Mouse (Mus musculus) kidney, embryonic 15.5 days (tissue): Measurements from ENCODE around the gene Tanc2. TPM values are rescaled to one million over a fixed set of nuclear protein-coding genes. Genes with fewer than 3 reads are reported as not detected.

Source experiments
- ATAC-seq: fragments of 200-750 bp; cut with Nextera tagmentation; replicated peaks from 2 replicates; pipeline ENCODE4 v1.8.0; 2017; ENCODE audit warnings: moderate TSS enrichment; ENCODE audit not compliant: low FRiP score
- H3K27ac ChIP-seq: fragments of 300-500 bp; sonication (generic); 2 replicates; pipeline ENCODE4 v1.5.1; 2015; ENCODE audit warnings: mild to moderate bottlenecking, inconsistent platforms
- H3K27me3 ChIP-seq: fragments of 300-500 bp; sonication (generic); 2 replicates; pipeline ENCODE4 v1.6.1; 2015; ENCODE audit warnings: inconsistent platforms
- H3K36me3 ChIP-seq: fragments of 300-500 bp; sonication (generic); 2 replicates; pipeline ENCODE4 v1.6.1; 2015; ENCODE audit warnings: inconsistent platforms
- H3K4me1 ChIP-seq: fragments of 300-500 bp; sonication (generic); 2 replicates; pipeline ENCODE4 v1.6.1; 2015; ENCODE audit warnings: inconsistent platforms
- H3K4me2 ChIP-seq: fragments of 300-500 bp; sonication (generic); 2 replicates; pipeline ENCODE4 v1.6.1; 2015; ENCODE audit warnings: moderate library complexity, mild to moderate bottlenecking, inconsistent platforms
- H3K4me3 ChIP-seq: fragments of 300-500 bp; sonication (generic); replicated peaks from 2 replicates; pipeline ENCODE4 v1.5.1; 2015; ENCODE audit warnings: mild to moderate bottlenecking, inconsistent platforms
- H3K9ac ChIP-seq: fragments of 300-500 bp; sonication (generic); 2 replicates; pipeline ENCODE4 v1.6.1; 2015; ENCODE audit warnings: mild to moderate bottlenecking, inconsistent platforms
- H3K9me3 ChIP-seq: fragments of 300-500 bp; sonication (generic); replicated peaks from 2 replicates; pipeline ENCODE4 v1.6.1; 2016; ENCODE audit warnings: inconsistent platforms
- WGBS: fragments of 180-500 bp; shearing (Covaris S2); methylation state at CpG from one replicate; pipeline ENCODE4 v1.1.7; 2015; ENCODE audit warnings: mixed read lengths; 5-methylcytosine and 5-hydroxymethylcytosine counted together
- polyA plus RNA-seq: library from polyadenylated mRNA; unstranded; fragments of >200 nt; fragmentation: Nextera tagmentation; extraction: Ambion mirVana; gene quantifications from 2 replicates; pipeline ENCODE4 v1.2.1, GENCODE M21; 2015

Gene Tanc2
- polyA plus RNA-seq, 1 experiment from 2014 or later = 9.4 TPM

- Histone ChIP-seq H3K9ac (no peak overlapping the region), H3K4me1 (no peaks in the 10 kb centered on the region), H3K27ac (no peak overlapping the region), H3K4me3 (no peak overlapping the region), H3K27me3 (no peaks in the 10 kb centered on the region), H3K36me3 (no peaks in the 10 kb centered on the region), H3K9me3 (no peaks in the 10 kb centered on the region), H3K4me2 (no peak overlapping the region)
- no peak for ATAC-seq
- WGBS = 89% methylated on average over 3 of the region's 3 CpGs
These were observed 26.2 kb upstream of the Tanc2 start for GRCm38 (mm10) chr11:105563546-105563945.

GRCm38 (mm10) chr11:105567221-105567641 is 22.6 kb upstream of the Tanc2 start:
- Histone ChIP-seq H3K27ac (no peak overlapping the region), H3K27me3 (no peaks in the 10 kb centered on the region), H3K4me1 (no peaks in the 10 kb centered on the region), H3K9me3 (no peaks in the 10 kb centered on the region), H3K9ac (no peak overlapping the region), H3K4me3 (no peak overlapping the region), H3K4me2 (no peak overlapping the region), H3K36me3 (no peaks in the 10 kb centered on the region)
- 62% methylated on average over 1 of the region's 1 CpGs for WGBS
- no peak for ATAC-seq

- ATAC-seq = no peak
- Histone ChIP-seq H3K27me3 (no peaks in the 10 kb centered on the region), H3K9me3 (no peaks in the 10 kb centered on the region), H3K4me3 (no peak overlapping the region), H3K4me2 (no peak overlapping the region), H3K27ac (no peak overlapping the region), H3K4me1 (peaks cover 9% of the 10 kb centered on the region; the same call in 1 of the 2 replicates), H3K36me3 (no peaks in the 10 kb centered on the region), H3K9ac (no peak overlapping the region)
- WGBS = 75% methylated on average over 8 of the region's 8 CpGs
These were observed 17.8 kb upstream of the Tanc2 start for GRCm38 (mm10) chr11:105571996-105572395.

GRCm38 (mm10) chr11:105574241-105574640 is 15.5 kb upstream of the Tanc2 start:
- ATAC-seq = no peak
- H3K4me3 ChIP-seq = no peak overlapping the region
- no peaks in the 10 kb centered on the region for H3K36me3 ChIP-seq
- H3K9ac ChIP-seq = no peak overlapping the region
- H3K9me3 ChIP-seq = no peaks in the 10 kb centered on the region
- H3K4me2 ChIP-seq = no peak overlapping the region
- H3K4me1 ChIP-seq = peaks cover 9% of the 10 kb centered on the region; the same call in 1 of the 2 replicates
- 49% methylated on average over 7 of the region's 7 CpGs for WGBS
- H3K27me3 ChIP-seq = no peaks in the 10 kb centered on the region
- H3K27ac ChIP-seq = no peak overlapping the region

- Histone ChIP-seq H3K9me3 (peaks cover 5% of the 10 kb centered on the region; the same call in 1 of the 2 replicates), H3K4me1 (peaks cover 9% of the 10 kb centered on the region; the same call in 1 of the 2 replicates), H3K4me3 (no peak overlapping the region), H3K9ac (no peak overlapping the region), H3K27me3 (no peaks in the 10 kb centered on the region), H3K36me3 (no peaks in the 10 kb centered on the region), H3K4me2 (no peak overlapping the region), H3K27ac (no peak overlapping the region)
- no peak for ATAC-seq
These were observed 12.6 kb upstream of the Tanc2 start for GRCm38 (mm10) chr11:105577211-105577610.

- Histone ChIP-seq H3K4me2 (no peak overlapping the region), H3K9ac (no peak overlapping the region), H3K27me3 (no peaks in the 10 kb centered on the region), H3K27ac (no peak overlapping the region), H3K36me3 (no peaks in the 10 kb centered on the region), H3K9me3 (peaks cover 5% of the 10 kb centered on the region; the same call in 1 of the 2 replicates), H3K4me3 (no peak overlapping the region), H3K4me1 (no peaks in the 10 kb centered on the region)
- ATAC-seq = no peak
- WGBS = 87% methylated on average over 3 of the region's 3 CpGs
These were observed 7.8 kb upstream of the Tanc2 start for GRCm38 (mm10) chr11:105582020-105582419.

GRCm38 (mm10) chr11:105589231-105589876 is 432 bp upstream of the Tanc2 start:
- Histone ChIP-seq H3K27me3 (no peaks in the 10 kb centered on the region), H3K4me1 (0 out of 2 replicates have a peak, but pooled peaks cover 10% of the 10 kb centered on the region), H3K4me3 (peak overlapping the region; percentile 90), H3K9ac (peak overlapping the region; percentile 90), H3K9me3 (no peaks in the 10 kb centered on the region), H3K4me2 (peak overlapping the region; percentile 93), H3K27ac (peak overlapping the region; percentile 90), H3K36me3 (no peaks in the 10 kb centered on the region)
- WGBS = under 1% methylated on average over 58 of the region's 70 CpGs
- ATAC-seq = peak; percentile 96

GRCm38 (mm10) chr11:105591905-105592304 is 2.1 kb downstream of the Tanc2 start:
- H3K4me3 ChIP-seq = no peak overlapping the region
- 0 out of 2 replicates have a peak, but pooled peaks cover 10% of the 10 kb centered on the region for H3K4me1 ChIP-seq
- no peak overlapping the region for H3K27ac ChIP-seq
- H3K9me3 ChIP-seq = no peaks in the 10 kb centered on the region
- no peaks in the 10 kb centered on the region for H3K36me3 ChIP-seq
- no peak for ATAC-seq
- WGBS = 32% methylated on average over 1 of the region's 1 CpGs
- H3K9ac ChIP-seq = no peak overlapping the region
- no peak overlapping the region for H3K4me2 ChIP-seq
- no peaks in the 10 kb centered on the region for H3K27me3 ChIP-seq

GRCm38 (mm10) chr11:105602177-105602576 is 12.4 kb downstream of the Tanc2 start:
- ATAC-seq = no peak
- H3K36me3 ChIP-seq = no peaks in the 10 kb centered on the region
- no peak overlapping the region for H3K9ac ChIP-seq
- H3K27ac ChIP-seq = no peak overlapping the region
- no peaks in the 10 kb centered on the region for H3K9me3 ChIP-seq
- no peak overlapping the region for H3K4me2 ChIP-seq
- H3K27me3 ChIP-seq = no peaks in the 10 kb centered on the region
- H3K4me3 ChIP-seq = no peak overlapping the region
- H3K4me1 ChIP-seq = 0 out of 2 replicates have a peak, but pooled peaks cover 3% of the 10 kb centered on the region

- Histone ChIP-seq H3K27ac (no peak overlapping the region), H3K9ac (no peak overlapping the region), H3K4me3 (no peak overlapping the region), H3K36me3 (no peaks in the 10 kb centered on the region), H3K9me3 (no peaks in the 10 kb centered on the region), H3K27me3 (no peaks in the 10 kb centered on the region), H3K4me1 (no peaks in the 10 kb centered on the region), H3K4me2 (no peak overlapping the region)
- 76% methylated on average over 1 of the region's 1 CpGs for WGBS
- no peak for ATAC-seq
These were observed 36.4 kb downstream of the Tanc2 start for GRCm38 (mm10) chr11:105626201-105626600.

- Histone ChIP-seq H3K27ac (no peak overlapping the region), H3K9me3 (no peaks in the 10 kb centered on the region), H3K4me3 (no peak overlapping the region), H3K27me3 (no peaks in the 10 kb centered on the region), H3K36me3 (no peaks in the 10 kb centered on the region), H3K9ac (no peak overlapping the region), H3K4me1 (no peaks in the 10 kb centered on the region), H3K4me2 (no peak overlapping the region)
- ATAC-seq = no peak
These were observed 54.2 kb downstream of the Tanc2 start for GRCm38 (mm10) chr11:105643995-105644394.

- Histone ChIP-seq H3K4me3 (no peak overlapping the region), H3K27ac (no peak overlapping the region), H3K9me3 (no peaks in the 10 kb centered on the region), H3K27me3 (no peaks in the 10 kb centered on the region), H3K9ac (no peak overlapping the region), H3K4me2 (no peak overlapping the region), H3K4me1 (no peaks in the 10 kb centered on the region), H3K36me3 (no peaks in the 10 kb centered on the region)
- no peak for ATAC-seq
- 90% methylated on average over 2 of the region's 2 CpGs for WGBS
These were observed 58.2 kb downstream of the Tanc2 start for GRCm38 (mm10) chr11:105648026-105648425.

- H3K9me3 ChIP-seq = no peaks in the 10 kb centered on the region
- H3K27ac ChIP-seq = no peak overlapping the region
- no peak overlapping the region for H3K4me2 ChIP-seq
- H3K9ac ChIP-seq = no peak overlapping the region
- no peaks in the 10 kb centered on the region for H3K36me3 ChIP-seq
- ATAC-seq = no peak
- WGBS = 78% methylated on average over 2 of the region's 2 CpGs
- no peaks in the 10 kb centered on the region for H3K27me3 ChIP-seq
- no peak overlapping the region for H3K4me3 ChIP-seq
- H3K4me1 ChIP-seq = no peaks in the 10 kb centered on the region
These were observed 64.8 kb downstream of the Tanc2 start for GRCm38 (mm10) chr11:105654616-105655015.
